Mouse (Mus musculus) limb, embryonic 13.5 days (tissue): ENCODE measurements around the gene 3110001I22Rik. TPM values are rescaled to one million over a fixed set of nuclear protein-coding genes. Genes with fewer than 3 reads are reported as not detected.
"Not testable (repeated sequence)": the region's sequence is repeated elsewhere in the genome, so short reads cannot be mapped to it uniquely, and the experiment has no call there.

ENCODE experiments used
- ATAC-seq: fragments of 200-750 bp; cut with Nextera tagmentation; 2 replicates; pipeline ENCODE4 v1.8.0; 2017; ENCODE audit warnings: low read depth, moderate number of reproducible peaks, moderate TSS enrichment; ENCODE audit not compliant: low FRiP score
- H3K27ac ChIP-seq: fragments of 300-500 bp; sonication (generic); 2 replicates; pipeline ENCODE4 v1.5.1; 2015; ENCODE audit warnings: inconsistent platforms, mild to moderate bottlenecking, moderate library complexity
- H3K27me3 ChIP-seq: fragments of 300-500 bp; sonication (generic); 2 replicates; pipeline ENCODE4 v1.6.1; 2015; ENCODE audit warnings: mild to moderate bottlenecking, inconsistent platforms
- H3K36me3 ChIP-seq: fragments of 300-500 bp; sonication (generic); 2 replicates; pipeline ENCODE4 v1.6.1; 2015; ENCODE audit warnings: inconsistent platforms, mild to moderate bottlenecking, moderate library complexity
- H3K4me1 ChIP-seq: fragments of 300-500 bp; sonication (generic); 2 replicates; pipeline ENCODE4 v1.6.1; 2015; ENCODE audit warnings: inconsistent platforms
- H3K4me2 ChIP-seq: fragments of 300-500 bp; sonication (generic); replicated peaks from 2 replicates; pipeline ENCODE4 v1.6.1; 2015; ENCODE audit warnings: inconsistent platforms, mild to moderate bottlenecking, moderate library complexity
- H3K4me3 ChIP-seq: fragments of 300-500 bp; sonication (generic); 2 replicates; pipeline ENCODE4 v1.5.1; 2015; ENCODE audit warnings: moderate library complexity, mild to moderate bottlenecking, inconsistent platforms
- H3K9ac ChIP-seq: fragments of 300-500 bp; sonication (generic); 2 replicates; pipeline ENCODE4 v1.6.1; 2015; ENCODE audit warnings: mild to moderate bottlenecking, inconsistent platforms
- H3K9me3 ChIP-seq: fragments of 300-500 bp; sonication (generic); 2 replicates; pipeline ENCODE4 v1.6.1; 2016; ENCODE audit warnings: inconsistent platforms
- WGBS: fragments of 180-500 bp; shearing (Covaris S2); methylation state at CpG from one replicate; pipeline ENCODE4 v1.1.7; 2015; 5-methylcytosine and 5-hydroxymethylcytosine counted together
- polyA plus RNA-seq: library from polyadenylated mRNA; unstranded; fragments of >200 nt; fragmentation: Nextera tagmentation; extraction: Ambion mirVana; gene quantifications from 2 replicates; pipeline ENCODE4 v1.2.1, GENCODE M21; 2015

Gene 3110001I22Rik
- 5.5 and 7.6 TPM in 2 replicates for polyA plus RNA-seq

- under 1% methylated on average over 53 of the region's 54 CpGs for WGBS
- H3K4me2 ChIP-seq: peak within 1 kb of the TSS; percentile 80
- no peaks in the 10 kb centered on the region for H3K9me3 ChIP-seq
- H3K9ac ChIP-seq: peak within 1 kb of the TSS; percentile 95
- H3K27ac ChIP-seq: peak within 1 kb of the TSS; percentile 88
- H3K4me3 ChIP-seq: peak within 1 kb of the TSS; percentile 96
- peak; percentile 94 for ATAC-seq
- H3K27me3 ChIP-seq: no peaks in the 10 kb centered on the region
- H3K36me3 ChIP-seq: peaks cover 6% of the 10 kb centered on the region
- H3K4me1 ChIP-seq: peaks cover 16% of the 10 kb centered on the region
These were observed at the start of gene 3110001I22Rik, which contains the start of gene Bfar for GRCm38 (mm10) chr16:13671685-13672385. Gene 3110001I22Rik (plus strand): TSS chr16:13671929. Gene Bfar (plus strand): TSS chr16:13671858.

DNA sequence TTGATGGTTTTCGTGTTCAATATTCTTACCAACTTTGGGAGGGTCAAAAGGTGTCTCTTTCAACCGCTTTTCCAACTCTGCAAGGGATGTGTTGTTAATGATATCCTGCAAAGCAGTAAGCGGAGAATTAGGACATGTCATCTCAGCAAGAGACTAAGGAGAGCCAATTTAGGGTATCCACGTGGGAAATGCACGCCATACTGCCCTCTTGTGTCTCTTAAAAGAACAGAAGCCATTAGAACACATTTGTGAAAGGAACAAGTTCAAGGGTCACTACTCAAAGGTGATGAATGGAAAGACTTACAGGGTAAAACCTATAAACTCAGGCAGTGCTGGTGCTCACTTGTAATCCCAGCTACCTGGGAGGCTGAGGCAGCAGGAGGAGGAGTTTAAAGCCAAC, 43.4 kb upstream of the 3110001I22Rik start:
- peaks cover 84% of the 10 kb centered on the region for H3K36me3 ChIP-seq
- H3K4me2 ChIP-seq: no peak overlapping the region
- H3K27ac ChIP-seq: no peak overlapping the region
- no peaks in the 10 kb centered on the region; the same call in 1 of the 2 replicates for H3K9me3 ChIP-seq
- no peak overlapping the region for H3K9ac ChIP-seq
- no peaks in the 10 kb centered on the region for H3K4me1 ChIP-seq
- no peaks in the 10 kb centered on the region for H3K27me3 ChIP-seq
- no peak overlapping the region for H3K4me3 ChIP-seq
- WGBS: 50% methylated on average over 5 of the region's 5 CpGs
- no peak for ATAC-seq

- H3K4me3 ChIP-seq, H3K27ac ChIP-seq, H3K4me2 ChIP-seq, ATAC-seq, H3K27me3 ChIP-seq, H3K9me3 ChIP-seq, H3K9ac ChIP-seq, H3K4me1 ChIP-seq: not testable (repeated sequence)
- 59% methylated on average over 2 of the region's 2 CpGs for WGBS
- peaks cover 42% of the 10 kb centered on the region for H3K36me3 ChIP-seq
These were observed 33.5 kb upstream of the 3110001I22Rik start for GRCm38 (mm10) chr16:13638198-13638597.

GRCm38 (mm10) chr16:13639508-13639907, 32.2 kb upstream of the 3110001I22Rik start:
- Histone ChIP-seq H3K4me2 (no peak overlapping the region), H3K4me1 (no peaks in the 10 kb centered on the region), H3K27me3 (no peaks in the 10 kb centered on the region), H3K36me3 (peaks cover 38% of the 10 kb centered on the region), H3K4me3 (no peak overlapping the region), H3K27ac (no peak overlapping the region), H3K9me3 (no peaks in the 10 kb centered on the region), H3K9ac (no peak overlapping the region)
- 89% methylated on average over 5 of the region's 5 CpGs for WGBS
- no peak for ATAC-seq

GRCm38 (mm10) chr16:13640064-13640463, 31.7 kb upstream of the 3110001I22Rik start:
- Histone ChIP-seq H3K27ac (no peak overlapping the region), H3K4me3 (no peak overlapping the region), H3K4me1 (no peaks in the 10 kb centered on the region), H3K27me3 (no peaks in the 10 kb centered on the region), H3K4me2 (no peak overlapping the region), H3K36me3 (peaks cover 35% of the 10 kb centered on the region), H3K9me3 (no peaks in the 10 kb centered on the region), H3K9ac (no peak overlapping the region)
- no peak for ATAC-seq
- 84% methylated on average over 7 of the region's 7 CpGs for WGBS

- Histone ChIP-seq H3K36me3 (peaks cover 39% of the 10 kb centered on the region), H3K27ac (no peak overlapping the region), H3K4me1 (no peaks in the 10 kb centered on the region), H3K27me3 (no peaks in the 10 kb centered on the region), H3K4me3 (no peak overlapping the region), H3K9ac (no peak overlapping the region), H3K9me3 (no peaks in the 10 kb centered on the region), H3K4me2 (no peak overlapping the region)
- no peak for ATAC-seq
- WGBS: 88% methylated on average over 3 of the region's 3 CpGs
These were observed 27.3 kb upstream of the 3110001I22Rik start for GRCm38 (mm10) chr16:13644474-13644873.

DNA sequence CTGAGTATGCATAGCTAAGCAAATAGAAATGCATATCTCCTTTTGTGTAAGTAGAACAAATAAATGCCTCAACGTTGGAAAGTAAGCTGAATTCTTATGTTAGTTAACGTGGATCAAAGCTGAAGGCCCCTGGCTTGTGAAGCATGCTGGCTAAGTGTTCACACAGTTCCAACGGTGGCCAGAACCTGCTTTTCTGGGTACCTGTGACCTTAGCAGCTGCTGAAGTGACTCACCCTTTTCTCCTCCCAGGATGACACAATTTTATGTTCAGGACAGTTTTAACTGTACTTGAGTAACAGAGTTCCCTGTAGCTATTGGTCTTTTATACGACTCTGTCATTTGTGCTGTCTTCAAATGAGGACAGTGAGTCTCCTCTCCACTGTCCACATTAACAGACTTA, 25.8 kb upstream of the 3110001I22Rik start:
- no peak overlapping the region for H3K4me3 ChIP-seq
- H3K36me3 ChIP-seq: peaks cover 47% of the 10 kb centered on the region
- no peak overlapping the region for H3K9ac ChIP-seq
- WGBS: 89% methylated on average over 4 of the region's 4 CpGs
- no peak overlapping the region for H3K4me2 ChIP-seq
- no peaks in the 10 kb centered on the region for H3K9me3 ChIP-seq
- H3K27ac ChIP-seq: no peak overlapping the region
- H3K27me3 ChIP-seq: no peaks in the 10 kb centered on the region
- H3K4me1 ChIP-seq: no peaks in the 10 kb centered on the region
- no peak for ATAC-seq

GRCm38 (mm10) chr16:13658886-13659285, 12.8 kb upstream of the 3110001I22Rik start:
- H3K27ac ChIP-seq: no peak overlapping the region
- H3K36me3 ChIP-seq: peaks cover 75% of the 10 kb centered on the region
- H3K4me1 ChIP-seq: no peaks in the 10 kb centered on the region
- H3K4me3 ChIP-seq: no peak overlapping the region
- ATAC-seq: no peak
- no peaks in the 10 kb centered on the region for H3K27me3 ChIP-seq
- no peak overlapping the region for H3K9ac ChIP-seq
- H3K9me3 ChIP-seq: no peaks in the 10 kb centered on the region
- WGBS: 91% methylated on average over 3 of the region's 3 CpGs
- no peak overlapping the region for H3K4me2 ChIP-seq

GRCm38 (mm10) chr16:13660736-13661135, 11.0 kb upstream of the 3110001I22Rik start:
- Histone ChIP-seq H3K4me2 (no peak overlapping the region), H3K4me3 (no peak overlapping the region), H3K9me3 (no peaks in the 10 kb centered on the region), H3K4me1 (no peaks in the 10 kb centered on the region), H3K36me3 (peaks cover 71% of the 10 kb centered on the region), H3K9ac (no peak overlapping the region), H3K27ac (no peak overlapping the region), H3K27me3 (no peaks in the 10 kb centered on the region)
- ATAC-seq: no peak
- 94% methylated on average over 9 of the region's 9 CpGs for WGBS

GRCm38 (mm10) chr16:13667878-13668343, 3.8 kb upstream of the 3110001I22Rik start, which contains the start of gene Parn:
Gene Parn (minus strand): TSS chr16:13668170.
- Histone ChIP-seq H3K27me3 (no peaks in the 10 kb centered on the region), H3K4me1 (peaks cover 12% of the 10 kb centered on the region), H3K27ac (peak within 1 kb of the TSS; percentile 79), H3K4me3 (peak within 1 kb of the TSS; percentile 79), H3K9ac (peak within 1 kb of the TSS; percentile 81), H3K36me3 (peaks cover 21% of the 10 kb centered on the region), H3K4me2 (peak within 1 kb of the TSS; percentile 80), H3K9me3 (no peaks in the 10 kb centered on the region)
- 0% methylated on average over 35 of the region's 35 CpGs for WGBS
- peak; percentile 90 for ATAC-seq

GRCm38 (mm10) chr16:13668402-13669108, 3.2 kb upstream of the 3110001I22Rik start:
- WGBS: 84% methylated on average over 10 of the region's 10 CpGs
- Histone ChIP-seq H3K4me1 (peaks cover 17% of the 10 kb centered on the region), H3K4me2 (peak overlapping the region; percentile 80), H3K9ac (no peak overlapping the region), H3K27ac (peak overlapping the region; percentile 79; the same call in 1 of the 2 replicates), H3K9me3 (no peaks in the 10 kb centered on the region), H3K4me3 (peak overlapping the region; percentile 79), H3K27me3 (no peaks in the 10 kb centered on the region), H3K36me3 (peaks cover 14% of the 10 kb centered on the region)
- ATAC-seq: no peak

GRCm38 (mm10) chr16:13669282-13669681, 2.4 kb upstream of the 3110001I22Rik start:
- peaks cover 17% of the 10 kb centered on the region for H3K4me1 ChIP-seq
- 88% methylated on average over 1 of the region's 1 CpGs for WGBS

More at GRCm38 (mm10) chr16:13669282-13669681, 2.4 kb upstream of the 3110001I22Rik start:
- Histone ChIP-seq H3K36me3 (peaks cover 11% of the 10 kb centered on the region), H3K4me3 (no peak overlapping the region), H3K4me2 (no peak overlapping the region), H3K27ac (no peak overlapping the region), H3K9me3 (no peaks in the 10 kb centered on the region), H3K9ac (no peak overlapping the region), H3K27me3 (no peaks in the 10 kb centered on the region)
- no peak for ATAC-seq
